Mouse (Mus musculus) CD4-positive, CD25-positive, alpha-beta regulatory T cell, adult 2 months (primary cell): Measurements from ENCODE around the gene Vcam1.

ENCODE experiments used
- DNase-seq: peaks from one replicate; pipeline ENCODE4 v3.0.0-alpha.2; 2012; ENCODE audit warnings: low read depth, low spot score

The Vcam1 gene

DNA sequence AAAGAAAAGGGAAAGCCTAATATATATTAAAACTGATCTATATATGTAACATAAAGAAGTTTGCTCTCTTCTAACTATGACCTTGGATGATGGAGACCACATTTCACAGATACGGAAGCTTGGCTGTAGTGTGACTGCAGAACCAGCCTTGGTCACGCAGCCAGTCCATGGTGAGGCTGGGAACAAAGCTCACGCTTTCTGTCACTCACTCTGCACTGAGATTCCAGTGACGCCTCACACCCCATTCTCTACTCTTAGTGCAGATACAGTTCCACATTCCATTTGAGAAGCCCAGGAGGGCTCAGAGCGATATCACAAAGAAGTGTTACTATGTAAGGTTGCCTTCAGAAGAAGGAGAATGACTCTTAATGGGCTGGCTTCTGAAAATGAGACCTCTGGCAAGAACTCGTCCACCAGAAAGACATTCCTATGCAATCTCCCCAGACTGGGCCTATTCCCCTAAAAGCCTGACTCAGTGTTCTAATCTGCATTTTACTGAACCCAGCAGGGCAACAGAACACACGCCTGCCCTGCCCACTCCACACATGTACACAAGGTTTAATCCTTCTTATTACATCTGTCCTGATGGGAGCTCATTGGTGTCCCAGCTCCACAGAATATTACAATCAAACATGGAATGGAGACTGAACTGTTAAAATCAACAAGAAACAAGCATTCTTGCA lies 2.8 kb downstream of the Vcam1 start:
- DNase-seq, result no peak

DNA sequence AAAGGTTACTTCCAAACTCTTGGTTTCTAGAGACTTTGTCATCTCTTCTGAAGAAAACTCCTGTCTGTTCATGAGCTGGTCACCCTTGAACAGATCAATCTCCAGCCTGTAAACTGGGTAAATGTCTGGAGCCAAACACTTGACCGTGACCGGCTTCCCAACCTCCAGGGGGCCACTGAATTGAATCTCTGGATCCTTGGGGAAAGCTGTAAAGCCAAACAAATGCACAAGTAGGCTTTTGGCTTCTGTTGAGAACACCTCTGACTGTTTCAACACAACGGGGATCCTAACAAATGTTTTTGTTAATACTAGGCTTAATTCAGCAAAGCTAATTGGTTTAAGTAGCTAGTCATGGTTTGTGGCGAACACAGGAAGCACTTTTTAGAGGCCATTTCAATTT lies 3.4 kb downstream of the Vcam1 start:
- DNase-seq, result no peak

DNA sequence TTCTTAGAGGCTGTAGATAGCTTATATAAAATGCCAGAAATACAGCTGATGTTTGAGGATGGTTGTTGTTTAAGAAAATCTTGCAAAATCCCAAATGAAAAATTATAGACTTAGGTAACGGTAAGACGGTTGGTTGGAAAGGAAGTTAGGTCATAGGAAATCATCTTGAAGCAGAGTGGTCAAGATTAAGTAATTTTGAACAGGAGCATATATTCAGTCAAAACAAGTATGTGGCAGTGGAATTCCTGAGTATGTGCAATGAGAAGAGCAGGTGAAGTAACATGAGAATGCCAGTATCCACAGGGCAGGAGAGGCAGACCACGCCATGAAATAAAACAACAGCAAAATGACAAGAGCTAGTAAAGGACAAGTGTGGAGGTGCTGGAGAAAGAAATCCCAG lies 5.7 kb downstream of the Vcam1 start:
- DNase-seq, result no peak

DNA sequence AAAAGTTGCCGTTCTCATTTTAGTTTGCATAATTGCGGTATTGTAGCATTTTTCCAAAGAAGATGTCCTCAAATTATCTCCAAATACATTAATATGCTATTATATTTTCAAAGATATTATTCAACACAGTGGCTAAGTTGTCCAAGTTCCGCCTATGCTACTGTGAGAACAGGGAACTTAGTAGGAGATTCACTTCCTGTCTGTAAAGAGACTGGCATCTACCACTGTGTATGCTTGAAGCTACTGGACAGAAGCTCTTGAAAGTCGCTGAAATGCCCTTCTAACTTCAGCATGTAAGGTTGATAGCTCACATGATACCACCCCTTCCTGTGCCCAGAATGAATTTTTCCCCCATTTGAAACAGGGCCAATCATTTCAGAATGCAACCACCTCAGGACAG lies 6.8 kb downstream of the Vcam1 start:
- DNase-seq, result no peak

DNA sequence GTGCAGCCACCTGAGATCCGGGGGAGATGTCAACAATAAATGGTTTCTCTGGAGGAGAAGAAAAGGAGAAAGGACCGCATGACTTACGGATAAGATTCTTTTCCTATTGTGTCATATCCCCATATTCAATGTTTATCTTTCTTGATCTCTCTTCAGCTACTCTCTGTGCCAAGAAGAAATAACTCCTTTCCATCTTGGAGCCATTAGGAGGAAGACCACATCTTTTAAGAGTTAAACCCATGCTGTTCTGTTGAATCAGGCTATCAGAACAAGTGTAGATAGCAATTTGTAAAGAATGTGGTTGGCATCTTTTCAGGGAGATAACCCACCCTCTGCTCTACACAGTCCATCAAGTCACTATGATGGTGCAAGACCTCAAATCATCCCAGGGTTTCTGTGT lies 8.5 kb downstream of the Vcam1 start:
- DNase-seq, result no peak

DNA sequence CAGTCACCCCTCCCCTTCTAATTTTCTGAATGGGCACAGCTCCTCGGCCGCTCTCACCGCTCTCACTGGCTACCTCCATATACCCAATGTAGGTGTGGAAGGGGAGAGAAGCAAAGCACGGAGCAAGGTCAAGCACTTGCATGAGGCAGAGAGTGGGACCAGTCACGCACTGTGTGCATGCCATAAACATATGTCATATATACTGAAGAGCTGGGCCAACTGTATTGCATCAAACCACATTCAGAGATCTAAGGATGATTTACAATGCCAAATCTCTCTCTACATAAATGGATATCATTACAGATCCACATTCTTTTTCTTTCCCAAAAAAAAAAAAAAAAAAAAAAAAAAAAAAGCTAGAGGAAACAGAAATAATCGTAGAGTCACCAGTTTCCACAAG lies 9.1 kb downstream of the Vcam1 start:
- DNase-seq, result no peak

DNA sequence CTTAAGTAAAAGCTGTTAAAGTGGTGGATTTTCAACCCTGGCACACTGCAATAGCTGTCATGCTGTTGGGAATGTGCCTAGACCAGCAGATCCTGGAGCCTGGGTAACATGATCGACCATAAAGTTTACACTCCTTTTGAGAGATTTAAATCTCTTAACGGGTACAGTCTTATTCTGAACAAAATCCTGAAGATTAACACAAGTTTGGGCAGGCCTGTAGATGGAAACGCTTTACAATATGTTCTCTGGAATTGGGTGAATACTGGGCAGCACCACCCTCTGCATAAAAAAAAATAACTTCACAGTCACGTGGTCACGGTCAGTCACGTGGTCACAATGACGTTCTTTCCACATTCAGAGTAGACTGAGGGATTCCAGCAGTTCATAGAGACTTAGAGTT lies 10.3 kb downstream of the Vcam1 start:
- DNase-seq, result no peak

DNA sequence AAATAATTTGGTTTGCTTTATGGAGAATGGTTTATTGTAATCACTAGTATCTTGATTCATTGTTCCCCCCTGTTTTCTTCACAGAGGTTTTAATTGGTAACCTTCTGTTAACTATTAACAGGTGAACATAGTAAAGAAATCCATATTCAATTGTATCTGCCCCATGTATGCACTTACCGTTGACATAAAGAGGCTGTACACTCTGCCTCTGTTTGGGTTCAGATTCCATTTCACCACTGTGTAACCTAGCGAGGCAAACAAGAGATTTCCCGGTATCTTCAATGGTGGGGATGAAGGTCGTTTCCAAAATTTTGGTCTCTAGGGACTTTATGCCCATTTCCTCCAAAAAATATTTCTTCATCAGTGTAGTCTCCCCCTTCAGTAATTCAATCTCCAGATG lies 12.4 kb downstream of the Vcam1 start:
- no peak for DNase-seq

DNA sequence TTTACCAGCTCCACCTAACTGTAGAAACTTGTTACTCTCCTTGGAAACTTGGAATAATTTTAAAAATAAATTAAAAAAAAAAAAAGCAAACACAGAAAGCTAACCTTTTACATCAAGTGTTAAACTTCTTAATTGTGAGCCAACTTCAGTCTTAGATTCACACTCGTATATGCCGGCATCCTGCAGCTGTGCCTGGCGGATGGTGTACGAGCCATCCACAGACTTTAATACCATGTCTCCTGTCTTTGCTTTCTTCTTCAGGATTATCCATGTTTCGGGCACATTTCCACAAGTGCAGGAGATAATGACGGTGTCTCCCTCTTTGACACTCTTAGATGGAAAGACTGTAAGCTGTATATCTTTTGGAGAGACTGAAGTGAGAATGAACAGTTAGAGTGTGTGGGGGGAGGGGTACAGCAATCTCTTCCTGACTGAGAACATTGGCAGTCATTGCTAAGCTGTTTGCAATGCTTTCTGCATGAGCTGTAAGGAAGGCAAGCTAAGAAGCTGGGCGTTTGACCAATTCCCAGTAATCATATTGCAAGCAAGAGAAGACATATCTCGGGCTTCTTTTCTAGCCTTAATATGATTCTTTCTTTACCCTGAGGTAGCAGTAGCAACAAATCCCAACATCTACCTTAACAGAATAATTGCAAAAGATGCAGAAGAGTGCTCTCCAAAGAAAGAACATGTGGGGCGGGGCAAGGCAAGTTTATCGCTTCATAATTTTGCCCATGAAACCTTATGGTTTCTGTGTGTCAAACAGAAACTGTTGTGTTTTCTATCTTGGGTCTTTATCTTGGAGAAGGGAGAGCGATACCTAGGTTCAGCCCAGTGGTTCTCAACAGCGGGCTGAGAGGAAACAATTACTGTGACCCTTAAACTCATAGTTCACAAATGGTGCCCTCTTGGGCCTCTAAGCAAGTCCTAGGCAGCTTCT lies 15.0 kb downstream of the Vcam1 start:
- DNase-seq, result no peak

DNA sequence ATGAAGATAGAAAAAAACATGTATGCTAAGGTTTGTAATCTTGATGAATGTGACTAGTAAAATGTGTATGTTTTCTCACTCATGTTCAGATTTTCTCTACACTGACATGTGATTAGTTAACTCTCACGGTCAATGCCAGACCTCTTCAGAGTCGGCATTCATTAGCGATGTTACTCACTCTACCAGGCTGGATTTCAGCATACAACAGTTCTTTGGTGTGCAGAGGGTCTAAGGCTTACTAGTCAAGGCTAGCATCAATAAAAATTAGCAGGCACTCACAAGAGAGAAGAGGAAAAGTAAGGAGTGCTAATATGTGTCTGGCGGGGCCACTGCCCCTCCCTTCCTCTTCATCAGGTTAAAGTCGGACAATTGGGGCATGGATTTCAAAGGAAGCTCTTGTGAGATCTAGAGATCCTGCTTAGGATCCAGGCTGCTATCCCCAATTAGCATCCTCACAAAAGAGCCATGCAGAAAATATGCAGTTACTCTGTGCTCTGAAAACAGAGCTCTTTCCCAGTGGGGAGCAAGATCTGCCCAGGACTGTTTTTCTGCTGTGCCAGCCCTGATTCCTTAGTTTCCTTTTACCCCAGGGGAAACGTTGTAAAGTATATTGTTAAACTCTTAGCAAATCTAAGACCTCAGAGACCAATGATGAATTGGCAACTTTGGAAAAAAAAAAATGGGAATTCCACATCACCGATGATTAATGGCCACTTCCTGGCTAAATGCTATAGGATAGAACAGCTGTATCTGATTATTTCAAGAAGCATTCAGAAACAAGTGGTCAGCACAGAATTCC lies 15.8 kb downstream of the Vcam1 start:
- DNase-seq, result no peak

DNA sequence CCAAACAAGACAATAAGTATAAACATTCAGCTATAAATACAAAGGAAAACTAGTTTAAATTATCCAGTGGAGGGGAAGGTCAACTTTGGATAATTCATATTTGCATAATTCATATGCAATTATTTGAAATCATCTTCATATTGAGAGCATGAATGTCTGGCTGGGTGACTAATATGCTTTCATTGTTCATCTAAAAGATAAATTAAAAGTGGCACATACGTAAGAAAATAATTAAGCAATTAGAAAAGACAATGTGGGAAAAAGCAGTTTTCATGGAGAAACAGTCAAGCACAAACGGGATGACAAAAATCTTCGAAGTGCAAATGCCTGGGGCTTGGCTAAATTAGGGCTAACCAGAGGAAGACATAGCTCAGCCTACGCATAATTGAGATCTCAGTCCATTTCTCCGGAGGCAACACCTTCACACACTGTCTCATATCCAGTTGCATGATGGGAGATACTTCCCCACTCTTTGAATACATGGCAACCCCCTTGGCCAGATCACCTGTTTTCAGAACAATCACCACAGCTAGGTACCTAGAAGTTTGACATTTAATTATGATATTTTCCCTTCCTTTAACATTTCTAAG lies 16.6 kb downstream of the Vcam1 start:
- no peak for DNase-seq

DNA sequence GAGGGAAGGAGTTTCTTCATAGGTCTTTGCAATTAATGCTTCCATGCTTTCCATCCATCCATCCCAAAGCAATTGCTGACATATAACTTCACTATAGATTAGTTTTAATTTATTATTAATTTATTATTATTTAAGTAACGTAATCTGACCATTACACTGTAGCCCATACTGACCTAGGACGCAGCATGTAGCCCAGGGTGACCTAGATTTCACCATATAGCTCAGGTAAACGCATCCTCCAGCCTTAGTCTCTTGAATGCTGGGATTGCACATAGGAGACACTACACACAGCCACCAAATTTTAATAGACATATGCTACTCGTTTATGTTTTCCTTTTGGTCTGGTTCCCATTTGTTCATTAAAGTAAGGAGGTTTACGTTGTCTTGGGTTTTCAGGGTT lies 23.8 kb downstream of the Vcam1 start:
- no peak for DNase-seq

DNA sequence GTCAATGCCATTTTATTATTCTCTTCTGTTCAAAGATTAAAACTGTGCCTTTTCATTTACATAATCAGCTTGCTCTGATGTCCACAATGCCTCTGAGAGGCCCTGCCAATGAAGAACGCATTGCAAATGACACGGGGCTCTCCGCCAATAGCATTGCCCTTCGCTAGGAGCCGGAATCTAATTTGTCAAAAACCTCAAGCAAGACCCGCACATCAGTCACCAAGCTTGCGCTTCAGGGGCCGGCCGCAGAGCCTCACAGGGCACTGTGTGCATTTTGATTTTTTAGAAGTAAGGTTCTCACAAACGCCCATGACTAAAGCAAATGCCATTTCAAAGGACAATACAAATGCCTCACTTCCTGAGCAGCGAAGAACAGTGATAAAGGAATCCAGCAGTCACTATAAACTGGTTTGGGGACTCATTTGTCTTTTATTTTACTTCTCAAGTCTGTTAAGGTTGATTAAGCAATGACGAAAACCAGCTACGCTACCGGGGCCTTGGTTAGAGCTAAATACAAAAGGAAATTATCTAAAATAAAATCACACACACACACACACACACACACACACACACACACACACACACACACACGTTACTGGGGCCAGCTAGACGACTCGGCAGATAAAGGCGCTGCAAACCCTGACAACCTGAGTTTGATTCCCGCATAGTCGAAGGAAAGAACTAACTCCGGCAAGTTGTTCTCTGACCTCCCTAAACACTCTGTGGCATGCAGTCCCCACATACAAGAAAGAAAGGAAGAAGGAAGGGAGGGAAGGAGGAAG lies 24.4 kb downstream of the Vcam1 start:
- DNase-seq, result no peak

DNA sequence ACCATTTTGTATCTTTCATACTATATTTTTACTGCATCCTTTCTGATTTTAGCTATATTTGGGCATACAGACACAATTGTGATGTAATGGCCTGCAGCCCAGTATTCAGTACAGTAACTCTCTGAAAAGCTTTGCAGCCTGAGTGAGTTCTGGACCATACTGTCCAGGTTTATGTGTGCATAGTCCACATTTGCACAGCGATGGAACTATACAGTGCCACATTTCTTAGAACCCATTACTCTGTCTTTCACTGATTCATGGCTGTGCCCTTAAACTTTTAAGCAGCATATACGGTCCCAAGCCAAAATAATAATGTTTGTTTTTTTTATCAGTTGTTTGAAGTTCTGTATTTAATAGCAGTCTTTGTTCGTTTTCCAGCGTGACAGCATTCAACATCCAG lies 25.2 kb downstream of the Vcam1 start:
- DNase-seq, result no peak

DNA sequence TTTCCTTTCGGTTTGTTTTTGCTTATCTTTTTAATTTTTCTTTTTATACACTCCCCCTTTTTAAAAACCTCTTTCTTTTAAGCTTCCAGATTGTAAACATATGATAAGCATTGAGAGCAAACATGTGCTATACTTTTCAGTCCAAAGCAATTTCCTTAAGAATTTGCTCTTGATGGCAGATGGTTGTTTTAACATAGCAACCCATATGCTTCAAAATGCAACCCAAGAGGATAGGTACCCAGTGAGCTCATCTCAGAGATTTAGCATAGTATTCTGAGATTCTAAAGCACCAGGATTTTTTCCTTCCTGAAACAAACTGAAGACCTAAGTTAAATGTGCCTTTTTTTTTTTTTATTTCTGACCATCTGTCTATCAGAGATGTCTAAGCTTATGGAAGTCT lies 28.6 kb downstream of the Vcam1 start:
- no peak for DNase-seq

DNA sequence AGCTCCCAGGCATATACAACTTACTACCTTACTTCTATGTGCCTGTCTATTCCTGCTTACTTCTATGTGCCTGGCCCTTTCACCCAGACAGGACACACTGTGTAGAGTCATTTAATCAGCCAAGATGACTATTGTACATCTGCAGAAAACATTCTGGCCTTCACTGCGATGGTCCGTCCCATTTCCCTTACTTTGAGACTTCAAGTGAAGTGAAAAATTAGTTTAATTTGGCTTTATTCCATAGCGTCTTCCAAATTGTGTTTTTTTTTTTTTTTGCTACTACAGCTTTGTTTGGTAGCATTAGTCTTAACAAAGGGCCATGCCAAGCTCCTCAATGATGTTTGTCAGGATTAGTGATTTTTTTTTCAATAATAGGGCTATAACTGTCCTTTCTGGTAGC lies 33.6 kb downstream of the Vcam1 start:
- no peak for DNase-seq

DNA sequence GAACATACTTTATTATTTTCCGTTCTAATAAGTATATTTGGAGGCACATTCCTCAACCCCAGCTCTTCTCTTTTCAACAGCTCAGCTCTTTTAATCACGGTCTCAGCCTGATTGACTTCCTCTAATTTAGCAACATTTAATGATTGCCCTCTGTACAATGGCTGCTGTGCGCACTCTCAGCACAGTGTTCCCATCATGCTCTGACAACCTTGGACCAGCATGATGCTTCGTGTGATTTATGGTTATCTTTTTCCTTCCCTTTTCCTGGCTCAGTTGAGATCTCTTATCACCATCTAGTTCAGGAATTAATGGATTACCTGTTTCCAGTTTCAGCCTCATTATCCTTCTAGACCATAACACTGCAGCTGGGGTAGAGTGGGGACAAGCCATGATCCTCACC lies 34.2 kb downstream of the Vcam1 start:
- no peak for DNase-seq

DNA sequence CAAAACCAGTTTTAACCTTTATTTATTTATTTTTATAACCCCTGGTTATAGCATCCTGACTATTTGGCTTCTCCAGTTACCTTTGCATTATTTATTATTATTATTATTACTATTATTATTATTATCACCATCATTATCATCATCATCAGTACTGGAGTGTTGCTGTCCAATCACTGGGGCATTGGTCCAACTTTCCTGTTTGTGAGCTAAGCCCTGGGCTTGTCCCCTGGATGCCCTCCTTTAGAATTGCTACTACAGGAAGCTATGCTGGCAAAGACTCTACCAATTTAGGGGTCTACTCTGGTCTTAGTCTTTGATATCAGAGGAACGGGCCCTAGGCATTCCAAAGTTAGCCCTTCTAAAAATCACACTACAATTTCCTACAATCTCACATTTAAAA lies 34.6 kb downstream of the Vcam1 start:
- DNase-seq, result no peak

DNA sequence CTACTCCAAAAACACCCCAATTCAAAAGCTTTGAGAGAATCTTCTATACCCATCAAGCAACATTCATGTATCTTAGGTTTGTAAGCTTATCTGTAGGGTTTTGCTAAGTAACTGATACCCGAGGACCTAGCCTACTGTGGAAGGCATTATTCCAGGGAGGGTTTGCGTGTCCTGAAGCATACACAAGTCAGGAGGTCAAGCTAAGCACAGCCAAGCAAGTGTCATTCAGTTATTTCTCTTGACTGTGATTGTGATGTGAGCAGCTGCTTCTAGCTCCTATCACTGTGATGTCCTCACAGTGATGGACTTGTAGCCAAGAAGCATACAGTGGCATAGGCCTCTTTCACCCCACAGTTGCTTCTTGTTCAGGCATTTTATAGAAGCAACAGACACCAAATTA lies 35.2 kb downstream of the Vcam1 start:
- DNase-seq, result no peak

DNA sequence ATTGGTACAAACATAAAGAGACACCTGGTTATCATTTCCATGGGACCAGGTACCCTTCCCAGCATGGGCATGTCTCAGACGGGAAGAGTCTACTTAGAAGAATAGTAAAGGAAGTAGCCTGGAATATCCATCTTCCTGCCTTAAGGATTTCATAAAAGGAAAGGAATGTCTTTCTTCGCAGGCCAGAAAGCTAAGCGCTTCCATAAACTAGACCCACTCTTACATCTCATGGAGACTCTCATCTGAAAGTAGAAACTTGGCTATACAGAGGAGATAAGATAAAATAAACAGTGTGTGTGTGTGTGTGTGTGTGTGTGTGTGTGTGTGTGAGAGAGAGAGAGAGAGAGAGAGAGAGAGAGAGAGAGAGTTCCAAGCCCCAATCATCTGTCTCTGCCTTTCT lies 36.9 kb downstream of the Vcam1 start:
- no peak for DNase-seq

DNA sequence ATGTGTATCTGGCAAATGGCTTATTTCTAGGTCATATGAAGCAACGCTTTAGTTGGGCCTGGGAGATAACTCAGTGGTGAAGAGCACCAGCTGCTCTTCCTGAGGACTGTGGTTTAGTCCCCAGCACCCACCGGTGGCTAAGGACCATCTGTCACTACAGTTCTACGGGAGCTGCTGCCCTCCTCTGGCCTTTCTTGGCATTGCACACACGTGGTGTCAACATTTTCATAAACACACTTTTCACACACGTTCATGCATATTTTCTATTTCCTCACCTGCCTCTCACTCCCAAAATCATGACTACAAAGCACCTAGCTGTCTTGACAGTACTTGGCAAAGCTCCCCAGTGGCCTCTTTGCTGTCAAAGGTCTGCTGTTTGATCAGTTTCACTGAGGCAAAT lies 37.8 kb downstream of the Vcam1 start:
- DNase-seq, result peak; percentile 1
